Mouse (Mus musculus): ENCODE results near the gene Zfp57.

The Zfp57 gene

DNA sequence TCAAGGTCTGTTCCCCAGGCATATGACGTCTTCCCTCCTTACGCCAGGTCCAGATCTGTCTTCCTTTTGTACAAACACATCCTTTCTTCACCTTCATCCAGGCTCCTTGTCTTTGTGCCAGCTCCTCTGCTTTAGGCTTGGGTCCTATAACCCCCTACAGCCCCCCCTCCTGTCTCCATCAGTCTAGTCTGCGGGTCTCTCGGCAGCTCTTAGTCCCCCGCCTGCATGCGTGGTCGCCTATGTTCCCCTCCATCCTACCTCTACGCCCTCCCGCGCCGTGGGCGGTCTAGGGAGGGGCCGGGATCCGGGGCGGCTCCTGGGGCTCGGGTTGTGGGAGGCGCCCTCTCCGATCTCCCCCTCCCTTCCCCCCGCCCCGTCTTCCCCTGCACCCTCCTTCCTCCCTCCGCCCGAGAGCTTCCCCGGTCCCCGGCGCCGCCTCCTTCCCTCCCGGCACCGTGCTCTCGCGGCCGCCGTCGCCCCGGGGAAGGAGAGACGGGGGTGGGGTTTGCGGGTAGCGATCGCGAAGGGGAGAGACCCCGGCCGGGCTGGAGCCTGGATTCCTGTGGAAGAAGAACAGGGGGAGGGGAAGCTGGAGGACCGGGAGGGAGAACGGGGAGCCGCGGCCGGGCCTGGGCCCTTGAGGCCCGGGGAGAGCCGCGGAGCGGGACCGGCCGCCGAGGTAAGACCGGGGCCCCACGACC, 44.8 kb downstream of the Zfp57 start, which contains the start of gene Gabbr1:
Gabbr1 (plus strand) TSS at position 356 of the 701 bp plus-strand sequence.
- peak; percentile 70 to 82 for DNase-seq (ENCODE audit: low spot score in 2 of 2)

DNA sequence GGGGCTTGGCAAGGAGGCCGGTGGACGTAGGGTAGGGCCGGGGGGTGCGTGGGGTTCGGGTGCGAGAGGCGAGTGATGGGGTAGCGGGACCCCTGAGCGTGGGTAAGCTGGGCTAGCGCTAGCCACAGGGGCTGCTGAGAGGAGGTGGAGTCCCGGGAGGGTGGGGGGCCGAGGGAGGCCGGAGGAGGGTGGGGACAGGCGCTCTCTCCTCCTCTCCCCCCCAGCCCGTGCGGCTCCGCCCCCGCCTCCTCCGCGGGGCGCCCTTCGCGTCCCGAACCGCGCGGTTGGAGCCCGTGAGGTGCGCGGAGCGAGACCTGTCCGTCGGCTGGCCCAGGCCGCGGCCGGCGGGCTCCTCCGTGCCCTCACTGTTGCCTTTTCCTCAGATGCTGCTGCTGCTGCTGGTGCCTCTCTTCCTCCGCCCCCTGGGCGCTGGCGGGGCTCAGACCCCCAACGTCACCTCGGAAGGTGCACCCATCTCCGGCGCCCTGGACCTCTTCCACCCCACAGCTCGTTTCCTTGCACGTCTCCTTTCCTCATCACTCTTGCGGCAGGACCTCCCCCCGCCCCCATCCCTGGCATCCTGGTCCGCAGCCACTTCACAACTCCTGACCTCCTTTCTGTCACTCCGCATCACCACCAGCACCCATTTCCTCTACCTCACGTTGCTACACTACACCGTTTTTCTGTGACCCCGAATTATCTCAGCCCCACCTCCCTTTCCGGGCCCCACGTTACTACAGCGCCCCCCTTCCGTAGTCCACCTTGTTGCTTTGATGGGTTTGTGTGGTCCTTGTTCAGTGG, 45.5 kb downstream of the Zfp57 start:
- DNase-seq (ENCODE audit: low spot score in 2 of 2), result peak; percentile 63 to 70

- DNase-seq (ENCODE audit: low spot score in 2 of 2), result no peak
Observed at GRCm38 (mm10) chr17:37047332-37047976, 46.5 kb downstream of the Zfp57 start.

DNA sequence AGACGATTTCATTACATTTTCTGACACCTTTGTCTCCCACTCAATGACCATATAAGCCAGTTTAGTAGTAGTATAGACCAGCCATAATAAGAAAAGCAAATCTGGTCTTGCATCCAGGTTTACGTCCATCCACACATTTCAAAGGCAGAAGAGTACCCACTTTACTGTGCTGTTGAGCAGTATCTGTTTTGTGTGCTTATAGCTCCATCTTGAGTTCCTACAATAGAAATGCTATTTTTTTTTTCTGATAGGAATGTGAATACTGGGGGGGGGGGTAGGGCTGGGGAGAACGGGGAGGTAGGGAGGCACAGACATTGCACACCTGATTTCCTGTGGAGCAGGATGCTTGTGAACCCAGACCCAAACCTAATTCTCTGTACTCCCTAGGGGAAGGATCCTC, 47.0 kb downstream of the Zfp57 start:
- DNase-seq (ENCODE audit: low spot score in 2 of 2), result no peak

DNA sequence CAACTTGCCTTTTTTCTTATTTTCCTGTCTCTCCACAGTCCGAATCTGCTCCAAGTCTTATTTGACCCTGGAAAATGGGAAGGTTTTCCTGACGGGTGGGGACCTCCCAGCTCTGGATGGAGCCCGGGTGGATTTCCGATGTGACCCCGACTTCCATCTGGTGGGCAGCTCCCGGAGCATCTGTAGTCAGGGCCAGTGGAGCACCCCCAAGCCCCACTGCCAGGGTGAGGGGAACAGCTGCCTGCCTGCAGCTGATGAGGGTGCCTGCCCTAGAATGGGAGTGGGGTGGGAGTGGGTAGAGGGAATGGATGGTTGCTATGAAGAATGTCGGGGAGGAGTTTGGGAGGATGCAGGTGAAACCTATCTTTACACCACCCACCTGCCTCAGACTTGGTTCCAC, 47.4 kb downstream of the Zfp57 start:
- no peak for DNase-seq (ENCODE audit: low spot score in 2 of 2)

DNA sequence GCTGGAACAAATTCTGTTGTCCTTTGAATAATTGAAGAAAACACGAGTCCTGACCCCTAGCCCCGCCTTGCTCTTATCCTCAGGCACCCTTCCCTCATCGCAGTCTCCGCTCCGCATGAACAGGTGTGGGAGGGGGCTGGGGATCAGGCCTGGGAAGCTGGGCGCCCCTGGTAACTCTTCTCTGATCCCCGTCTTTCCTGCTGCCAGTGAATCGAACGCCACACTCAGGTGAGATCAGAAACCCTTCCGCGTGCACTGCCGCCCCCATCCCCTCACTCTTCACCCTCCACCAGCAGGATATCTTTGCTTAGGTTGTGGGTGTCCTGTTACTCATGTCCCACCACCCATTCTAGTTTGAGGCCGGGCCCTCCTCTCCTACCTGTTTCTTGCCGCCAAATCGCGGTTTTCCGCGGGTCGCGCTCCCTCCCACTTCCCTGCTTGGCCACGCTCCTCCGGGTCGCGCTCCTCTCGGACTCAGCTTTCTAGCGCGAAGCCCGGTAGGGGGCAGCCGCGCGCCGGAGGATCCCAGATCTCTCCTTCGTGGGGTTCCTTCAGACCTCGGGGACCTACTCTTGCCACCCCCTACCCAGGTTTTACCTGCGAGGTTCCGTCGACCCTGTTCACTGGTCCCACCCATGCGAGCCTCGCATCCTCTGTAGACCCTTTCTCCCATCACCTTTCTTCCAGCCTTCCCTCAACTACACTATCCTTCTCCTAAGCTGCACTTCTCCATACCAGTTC, 48.8 kb downstream of the Zfp57 start:
- DNase-seq (ENCODE audit: low spot score in 2 of 2), result peak; percentile 68 to 83

DNA sequence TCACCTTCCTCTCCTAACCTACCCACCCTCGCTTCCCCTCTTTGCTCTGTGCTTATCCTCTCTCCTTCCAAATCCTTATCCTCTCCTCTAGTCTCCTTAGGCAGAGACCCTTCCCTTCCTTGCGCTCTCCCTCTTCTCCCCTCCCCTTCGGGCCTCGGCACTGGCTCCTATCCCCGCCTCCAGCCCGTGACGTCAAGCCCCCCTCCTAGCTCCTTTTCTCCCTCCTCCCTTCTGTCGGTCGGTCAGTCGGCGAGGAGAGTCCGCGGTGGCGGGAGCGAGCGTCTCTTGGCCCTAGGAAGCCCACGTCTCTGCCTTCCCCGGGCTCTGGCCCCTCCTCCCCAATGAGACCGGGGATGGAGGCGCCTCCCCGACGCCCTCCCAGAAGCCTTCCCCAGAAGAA, 49.4 kb downstream of the Zfp57 start:
- DNase-seq (ENCODE audit: low spot score in 2 of 2), result peak; percentile 83 to 92

DNA sequence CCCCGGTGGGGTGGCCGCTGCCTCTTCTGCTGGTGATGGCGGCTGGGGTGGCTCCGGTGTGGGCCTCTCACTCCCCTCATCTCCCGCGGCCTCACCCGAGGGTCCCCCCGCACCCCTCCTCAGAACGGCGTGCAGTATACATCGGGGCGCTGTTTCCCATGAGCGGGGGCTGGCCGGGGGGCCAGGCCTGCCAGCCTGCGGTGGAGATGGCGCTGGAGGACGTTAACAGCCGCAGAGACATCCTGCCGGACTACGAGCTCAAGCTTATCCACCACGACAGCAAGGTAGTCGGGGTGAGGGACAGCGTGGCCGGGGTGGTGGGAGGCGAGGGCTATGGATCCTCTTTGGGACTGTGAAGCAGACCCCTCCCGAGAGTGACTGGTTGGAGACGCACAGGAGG, 49.9 kb downstream of the Zfp57 start:
- DNase-seq (ENCODE audit: low spot score in 2 of 2), result peak; percentile 46 to 50

DNA sequence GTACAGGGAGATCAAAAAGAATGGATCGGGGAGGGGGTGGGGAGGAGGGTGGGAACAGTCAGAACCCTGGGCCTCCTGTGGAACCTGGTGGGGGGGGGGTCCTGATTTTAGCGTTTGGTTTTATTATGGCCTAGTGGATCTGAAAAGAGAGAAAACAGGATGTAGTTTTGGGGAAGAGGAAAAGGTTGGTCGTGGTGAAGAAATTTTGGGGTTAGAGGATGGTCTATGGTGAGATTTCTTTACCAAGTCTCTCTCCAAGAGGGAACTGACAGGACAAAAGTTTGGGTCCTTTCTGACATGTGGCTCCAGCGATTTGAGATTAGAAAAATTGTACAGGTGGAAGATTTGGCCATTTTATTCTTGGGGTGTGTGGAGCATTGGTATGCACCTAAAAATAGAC, 50.8 kb downstream of the Zfp57 start:
- no peak for DNase-seq (ENCODE audit: low spot score in 2 of 2)

DNA sequence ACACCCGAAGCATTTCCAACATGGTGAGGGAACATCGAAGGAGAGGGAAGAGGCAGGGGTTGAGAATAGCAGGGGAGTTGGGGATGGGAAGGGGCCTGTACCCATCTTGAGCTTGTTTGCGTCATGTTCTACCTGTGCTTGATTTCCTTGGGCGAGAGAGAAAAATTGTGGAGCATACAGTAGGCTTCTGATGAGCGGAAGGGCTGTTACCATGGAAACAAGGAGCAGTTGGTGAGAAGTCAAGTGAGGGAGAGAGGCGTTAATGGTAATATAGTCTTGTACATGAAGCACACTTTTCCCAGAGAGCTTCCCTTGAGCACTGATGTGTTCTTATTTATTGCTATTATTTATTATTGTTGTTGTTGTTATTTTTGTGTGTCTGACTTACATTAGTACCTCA, 56.0 kb downstream of the Zfp57 start:
- no peak for DNase-seq (ENCODE audit: low spot score in 2 of 2)
